Mouse (Mus musculus): ENCODE results near the gene Hpgds. TPM values are rescaled to one million over a fixed set of nuclear protein-coding genes. Genes with fewer than 3 reads are reported as not detected.

Gene Hpgds
- total and polyA plus RNA-seq, 3 experiments: 5.0 TPM; not detected in 2

DNA sequence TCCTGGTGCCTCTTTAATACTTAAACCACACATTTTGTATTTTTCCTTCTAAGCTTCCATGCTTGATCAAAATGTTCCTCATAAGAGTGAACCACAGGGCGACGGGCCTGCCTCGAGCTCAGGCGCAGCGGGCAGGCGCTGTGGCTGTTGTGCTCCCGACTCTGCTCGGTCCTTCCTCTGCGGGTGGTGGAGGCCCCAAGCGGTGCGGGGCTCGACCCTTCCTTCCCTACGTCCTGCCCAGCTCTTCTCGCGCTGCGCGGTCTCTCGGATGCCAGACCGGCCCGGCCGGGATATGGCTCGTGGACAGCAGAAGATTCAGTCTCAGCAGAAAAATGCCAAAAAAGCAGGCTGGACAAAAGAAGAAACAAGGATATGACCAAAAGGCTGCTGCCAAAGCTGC, 6.0 kb upstream of the Hpgds start:
- no peaks in the 10 kb centered on the region for H3K9me3 ChIP-seq (replicated peaks)
- TF ChIP-seq GATA2 (IDR thresholded peaks at IDR 0.05; ENCODE audit: borderline replicate concordance, low read depth, low read length) (no peak), CTCF (IDR thresholded peaks at IDR 0.05; ENCODE audit: low read depth, low read length) (no peak), GATA1 (IDR thresholded peaks at IDR 0.05; ENCODE audit: borderline replicate concordance, low read length) (no peak), TAL1 (conservative IDR thresholded peaks at IDR 0.05; ENCODE audit: low read depth, low read length) (no peak), POLR2AphosphoS5 (IDR thresholded peaks at IDR 0.05; ENCODE audit: insufficient replicate concordance, low read depth, low read length) (no peak)
- DNase-seq (ENCODE audit: low spot score): no peak
- H3K4me1 ChIP-seq (ENCODE audit: insufficient read depth, low read depth, low read length): no peaks in the 10 kb centered on the region
- no peak for ATAC-seq (ENCODE audit: extremely low read depth, insufficient number of reproducible peaks, low FRiP score, poor library complexity, severe bottlenecking)
- H3K27me3 ChIP-seq (ENCODE audit: insufficient read depth, low read length): no peaks in the 10 kb centered on the region
- H3K4me3 ChIP-seq (ENCODE audit: low read depth, low read length): no peak overlapping the region
- no peaks in the 10 kb centered on the region for H3K36me3 ChIP-seq (replicated peaks)

DNA sequence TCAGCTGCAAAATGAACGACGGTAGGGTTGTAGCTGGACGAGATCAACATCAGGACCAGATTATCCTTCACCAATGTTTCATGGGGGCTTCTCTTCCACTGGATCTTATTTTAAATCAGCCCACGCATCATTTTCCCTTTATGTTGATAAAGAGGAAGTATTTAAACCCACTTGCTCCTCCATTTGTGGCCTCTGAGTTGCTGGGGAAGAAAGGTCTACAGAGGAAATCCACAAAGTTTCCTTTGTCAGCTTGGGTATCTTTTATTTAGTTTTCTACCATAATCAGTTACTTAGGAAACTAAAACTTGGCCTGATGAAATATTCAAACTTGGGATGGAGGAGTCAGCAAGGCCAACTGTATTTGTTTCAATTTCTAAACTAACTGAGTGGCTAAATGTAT, 1.7 kb upstream of the Hpgds start:
- no peaks in the 10 kb centered on the region for H3K4me1 ChIP-seq (ENCODE audit: insufficient read depth, low read depth, low read length)
- H3K9me3 ChIP-seq (replicated peaks): no peaks in the 10 kb centered on the region
- ATAC-seq (ENCODE audit: extremely low read depth, insufficient number of reproducible peaks, low FRiP score, poor library complexity, severe bottlenecking) (no peak), DNase-seq (ENCODE audit: low spot score) (no peak)
- TF ChIP-seq TAL1 (conservative IDR thresholded peaks at IDR 0.05; ENCODE audit: low read depth, low read length) (no peak), GATA2 (IDR thresholded peaks at IDR 0.05; ENCODE audit: borderline replicate concordance, low read depth, low read length) (no peak), GATA1 (IDR thresholded peaks at IDR 0.05; ENCODE audit: borderline replicate concordance, low read length) (no peak), CTCF (IDR thresholded peaks at IDR 0.05; ENCODE audit: low read depth, low read length) (no peak), POLR2AphosphoS5 (IDR thresholded peaks at IDR 0.05; ENCODE audit: insufficient replicate concordance, low read depth, low read length) (no peak)
- no peak overlapping the region for H3K4me3 ChIP-seq (ENCODE audit: low read depth, low read length)
- H3K27me3 ChIP-seq (ENCODE audit: insufficient read depth, low read length): peaks cover 2% of the 10 kb centered on the region; the same call in 1 of the 2 replicates
- no peaks in the 10 kb centered on the region for H3K36me3 ChIP-seq (replicated peaks)

DNA sequence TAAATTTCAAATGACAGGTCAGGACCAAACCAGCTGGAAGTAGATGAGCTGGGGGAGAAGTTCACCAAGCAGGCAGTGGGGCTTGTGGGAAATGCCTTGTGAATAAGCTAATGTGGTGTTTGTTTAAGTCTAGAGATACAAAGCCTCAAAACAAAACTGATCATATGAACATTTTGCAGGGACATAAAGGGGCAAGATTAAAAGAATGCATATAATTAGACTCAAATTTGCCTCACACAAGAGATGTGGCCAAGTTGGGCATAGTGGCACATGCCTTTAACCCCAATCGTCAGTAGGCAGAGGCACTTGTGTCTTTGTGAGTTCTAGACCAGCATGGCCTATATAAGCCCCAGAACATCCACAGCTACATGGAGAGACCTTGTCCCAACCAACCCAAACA, 2.4 kb downstream of the Hpgds start:
- ATAC-seq (ENCODE audit: extremely low read depth, insufficient number of reproducible peaks, low FRiP score, poor library complexity, severe bottlenecking) (no peak), DNase-seq (ENCODE audit: low spot score) (no peak)
- Histone ChIP-seq H3K4me3 (ENCODE audit: low read depth, low read length) (no peak overlapping the region), H3K36me3 (replicated peaks) (no peaks in the 10 kb centered on the region), H3K4me1 (ENCODE audit: insufficient read depth, low read depth, low read length) (no peaks in the 10 kb centered on the region), H3K27me3 (ENCODE audit: insufficient read depth, low read length) (peaks cover 2% of the 10 kb centered on the region; the same call in 1 of the 2 replicates), H3K9me3 (replicated peaks) (no peaks in the 10 kb centered on the region)
- TF ChIP-seq TAL1 (conservative IDR thresholded peaks at IDR 0.05; ENCODE audit: low read depth, low read length) (no peak), CTCF (IDR thresholded peaks at IDR 0.05; ENCODE audit: low read depth, low read length) (no peak)

DNA sequence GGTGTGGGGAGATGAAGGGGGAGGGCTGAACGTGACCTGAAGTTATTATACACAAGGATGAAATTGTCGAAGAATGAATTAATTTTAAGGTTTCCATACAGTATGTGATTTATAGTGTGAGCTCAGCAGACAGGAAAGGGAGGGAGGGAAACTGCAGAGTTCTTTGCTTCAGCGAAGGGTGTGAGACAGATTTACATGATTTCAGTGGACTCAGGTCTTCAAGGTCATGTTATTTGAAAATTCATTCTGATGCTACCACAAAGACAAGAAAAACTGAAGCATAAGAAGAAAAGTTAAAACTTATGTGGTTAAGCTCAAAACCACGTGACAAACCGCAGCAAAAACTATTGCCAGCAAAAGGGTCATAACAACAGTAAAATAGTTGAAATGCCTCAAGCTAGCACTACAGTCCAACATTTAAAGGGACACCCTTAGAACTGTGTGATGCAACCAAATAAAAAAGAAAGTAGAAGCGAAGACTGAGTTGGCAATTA, 3.9 kb downstream of the Hpgds start:
- Histone ChIP-seq H3K9me3 (replicated peaks) (no peaks in the 10 kb centered on the region), H3K4me1 (ENCODE audit: insufficient read depth, low read depth, low read length) (no peaks in the 10 kb centered on the region), H3K36me3 (replicated peaks) (no peaks in the 10 kb centered on the region), H3K27me3 (ENCODE audit: insufficient read depth, low read length) (peaks cover 2% of the 10 kb centered on the region; the same call in 1 of the 2 replicates), H3K4me3 (ENCODE audit: low read depth, low read length) (no peak overlapping the region)
- TF ChIP-seq CTCF (IDR thresholded peaks at IDR 0.05; ENCODE audit: low read depth, low read length) (no peak), GATA2 (IDR thresholded peaks at IDR 0.05; ENCODE audit: borderline replicate concordance, low read depth, low read length) (no peak), GATA1 (IDR thresholded peaks at IDR 0.05; ENCODE audit: borderline replicate concordance, low read length) (no peak), TAL1 (conservative IDR thresholded peaks at IDR 0.05; ENCODE audit: low read depth, low read length) (no peak), POLR2AphosphoS5 (IDR thresholded peaks at IDR 0.05; ENCODE audit: insufficient replicate concordance, low read depth, low read length) (no peak)
- no peak for DNase-seq (ENCODE audit: low spot score)
- ATAC-seq (ENCODE audit: extremely low read depth, insufficient number of reproducible peaks, low FRiP score, poor library complexity, severe bottlenecking): no peak

- H3K4me1 ChIP-seq (ENCODE audit: insufficient read depth, low read depth, low read length): no peaks in the 10 kb centered on the region
- no peaks in the 10 kb centered on the region for H3K9me3 ChIP-seq (replicated peaks)
- H3K27me3 ChIP-seq (ENCODE audit: insufficient read depth, low read length): peaks cover 2% of the 10 kb centered on the region; the same call in 1 of the 2 replicates
- no peak for DNase-seq (ENCODE audit: low spot score)
- TF ChIP-seq POLR2AphosphoS5 (IDR thresholded peaks at IDR 0.05; ENCODE audit: insufficient replicate concordance, low read depth, low read length) (no peak), CTCF (IDR thresholded peaks at IDR 0.05; ENCODE audit: low read depth, low read length) (no peak), TAL1 (conservative IDR thresholded peaks at IDR 0.05; ENCODE audit: low read depth, low read length) (no peak), GATA1 (IDR thresholded peaks at IDR 0.05; ENCODE audit: borderline replicate concordance, low read length) (no peak), GATA2 (IDR thresholded peaks at IDR 0.05; ENCODE audit: borderline replicate concordance, low read depth, low read length) (no peak)
- ATAC-seq (ENCODE audit: extremely low read depth, insufficient number of reproducible peaks, low FRiP score, poor library complexity, severe bottlenecking): no peak
- H3K36me3 ChIP-seq (replicated peaks): no peaks in the 10 kb centered on the region
- H3K4me3 ChIP-seq (ENCODE audit: low read depth, low read length): no peak overlapping the region
These were observed 4.5 kb downstream of the Hpgds start for GRCm38 (mm10) chr6:65140082-65140749.

DNA sequence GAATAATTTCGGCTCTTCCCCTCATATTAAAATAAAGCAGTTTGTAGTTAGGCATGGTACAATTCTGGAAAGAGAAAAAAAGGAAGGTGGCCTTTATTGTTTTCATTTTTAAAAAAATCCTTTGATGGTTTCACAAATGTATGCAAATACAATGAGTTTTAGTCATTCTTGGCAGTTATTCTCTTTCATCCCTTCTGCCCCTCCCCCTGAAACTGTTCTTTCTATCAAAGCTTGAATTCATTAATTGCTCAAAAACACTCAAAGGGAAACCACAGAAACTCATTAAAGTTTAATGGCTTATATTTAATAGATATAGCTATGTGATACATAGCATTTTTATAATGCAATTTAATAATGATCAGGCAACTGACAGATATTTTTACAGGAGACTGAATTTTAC, 6.5 kb downstream of the Hpgds start:
- TF ChIP-seq GATA2 (IDR thresholded peaks at IDR 0.05; ENCODE audit: borderline replicate concordance, low read depth, low read length): no peak
- TF ChIP-seq CTCF (IDR thresholded peaks at IDR 0.05; ENCODE audit: low read depth, low read length): no peak
- no peak for TF ChIP-seq POLR2AphosphoS5 (IDR thresholded peaks at IDR 0.05; ENCODE audit: insufficient replicate concordance, low read depth, low read length)
- TF ChIP-seq GATA1 (IDR thresholded peaks at IDR 0.05; ENCODE audit: borderline replicate concordance, low read length): no peak
- TF ChIP-seq TAL1 (conservative IDR thresholded peaks at IDR 0.05; ENCODE audit: low read depth, low read length): no peak
- no peaks in the 10 kb centered on the region for H3K9me3 ChIP-seq (replicated peaks)
- no peak for ATAC-seq (ENCODE audit: extremely low read depth, insufficient number of reproducible peaks, low FRiP score, poor library complexity, severe bottlenecking)
- H3K27me3 ChIP-seq (ENCODE audit: insufficient read depth, low read length): no peaks in the 10 kb centered on the region
- H3K4me1 ChIP-seq (ENCODE audit: insufficient read depth, low read depth, low read length): no peaks in the 10 kb centered on the region
- DNase-seq (ENCODE audit: low spot score): no peak
- H3K36me3 ChIP-seq (replicated peaks): no peaks in the 10 kb centered on the region
- no peak overlapping the region for H3K4me3 ChIP-seq (ENCODE audit: low read depth, low read length)

Data from G1E (cell line).